Mouse (Mus musculus): Measurements from ENCODE around the gene Fis1. TPM values are rescaled to one million over a fixed set of nuclear protein-coding genes. Genes with fewer than 3 reads are reported as not detected.

Fis1 gene
- polyA plus RNA-seq, 1 experiment from 2014 or later, result 414 TPM

MicroRNA genes within 50 kb of the gene (microRNA counts, 519-probe panel; counts per million panel counts)
- microRNA mmu-miR-702, result not detected

Small RNA genes within 50 kb of the gene (microRNA-seq; reads per million reads assigned to microRNA genes)
- gene Mir702, result 90.5 reads per million, percentile 46 among the genes with 10 or more reads in this experiment

Other genes starting within 250 kb of the Fis1 start
- 12.6 and 22.7 TPM in 2 replicates for gene Col26a1, start 70.1 kb upstream of the Fis1 start, polyA plus RNA-seq (2014; fragmentation: Nextera tagmentation; extraction: Ambion mirVana)
- gene Ift22, start 45.1 kb upstream of the Fis1 start, polyA plus RNA-seq (2014; fragmentation: Nextera tagmentation; extraction: Ambion mirVana), result 113 and 119 TPM in 2 replicates
- 0.12 and 0.39 TPM in 2 replicates for gene Cldn15, start 13.3 kb downstream of the Fis1 start, polyA plus RNA-seq (2014; fragmentation: Nextera tagmentation; extraction: Ambion mirVana)
- 30.5 and 34.5 TPM in 2 replicates for gene Plod3, start 33.7 kb downstream of the Fis1 start, polyA plus RNA-seq (2014; fragmentation: Nextera tagmentation; extraction: Ambion mirVana)
- 115 and 138 TPM in 2 replicates for gene Znhit1, start 34.7 kb downstream of the Fis1 start, polyA plus RNA-seq (2014; fragmentation: Nextera tagmentation; extraction: Ambion mirVana)
- 5.6 TPM in 2 replicates for gene Vgf, start 73.1 kb downstream of the Fis1 start, polyA plus RNA-seq (2014; fragmentation: Nextera tagmentation; extraction: Ambion mirVana)
- gene Ap1s1, start 92.9 kb downstream of the Fis1 start, polyA plus RNA-seq (2014; fragmentation: Nextera tagmentation; extraction: Ambion mirVana), result 175 and 176 TPM in 2 replicates
- gene Serpine1, start 119.0 kb downstream of the Fis1 start, polyA plus RNA-seq (2014; fragmentation: Nextera tagmentation; extraction: Ambion mirVana), result 0.30 and 0.44 TPM in 2 replicates
- gene Trim56, start 162.9 kb downstream of the Fis1 start, polyA plus RNA-seq (2014; fragmentation: Nextera tagmentation; extraction: Ambion mirVana), result 2.1 and 3.0 TPM in 2 replicates
- gene Muc3, start 196.0 kb downstream of the Fis1 start, polyA plus RNA-seq (2014; fragmentation: Nextera tagmentation; extraction: Ambion mirVana), result not detected in 2 replicates

Measured in neural tube, embryonic 14.5 days (tissue).